ENCODE assay signal across 25 mouse cellular contexts in genomic region chr9:46713415-46713814, GRCm38 (mm10).
"Had no signal": no experiment of that assay in that cellular context is flagged by ENCODE, and none has a peak within 500 bp of the region (broad histone marks: within the 10 kb centered on the region; RNA-seq: fewer than 3 reads in every experiment).

No protein-coding gene starts in this region.

- ATAC-seq: hindbrain, embryonic 16.5 days; inflammation-experienced regulatory T-cells, adult 6 months; intestine, embryonic 15.5 days; intestine, postnatal 0 days; liver, embryonic 12.5 days had no signal

- DNase-seq: gastrocnemius, adult 2 months; gastrocnemius, postnatal 10 days; gastrocnemius, postnatal 25 days; heart, adult 2 months; heart, postnatal 14 days; heart, postnatal 4 days; kidney, adult 18-20 months; kidney, adult 8-10 months; kidney, postnatal 10 days; kidney, postnatal 25 days; kidney, postnatal 4 days; left cerebral cortex, postnatal 4 days had no signal

- H3K4me3 ChIP-seq: gastrocnemius, adult 2 months; heart, adult 2 months; heart, embryonic 13.5 days; heart, embryonic 15.5 days; hindbrain, embryonic 10.5 days; hindbrain, embryonic 12.5 days; intestine, embryonic 15.5 days; limb, embryonic 13.5 days; limb, embryonic 15.5 days; liver, embryonic 12.5 days had no signal

- H3K27ac ChIP-seq: gastrocnemius, adult 2 months; heart, adult 2 months; heart, embryonic 13.5 days; heart, embryonic 15.5 days; hindbrain, embryonic 10.5 days; hindbrain, embryonic 12.5 days; hindbrain, embryonic 14.5 days; intestine, embryonic 15.5 days; limb, embryonic 13.5 days; limb, embryonic 15.5 days; liver, embryonic 12.5 days; liver, embryonic 14.5 days had no signal
